Mouse (Mus musculus) megakaryocyte progenitor cell, adult 5-6 weeks (primary cell): ENCODE results near the gene Tnfsf13. TPM values are rescaled to one million over a fixed set of nuclear protein-coding genes. Genes with fewer than 3 reads are reported as not detected.

ENCODE experiments used
- ATAC-seq: replicated peaks from 2 replicates; pipeline ENCODE4 v1.8.0; 2016; ENCODE audit warnings: mild to moderate bottlenecking, moderate TSS enrichment, inconsistent platforms; ENCODE audit not compliant: poor library complexity
- total RNA-seq, 2 experiments: library from RNA; stranded (forward) in 1 of 2; stranded (reverse) in 1 of 2; fragments of 157-497, 149-512 nt in 1 of 2; fragments of 200-1000 nt in 1 of 2; gene quantifications; 2 replicates each; pipeline versions ENCODE4 v1.2.3 to v1.2.4; 2015 to 2017

Gene Tnfsf13
- total RNA-seq, 2 experiments from 2014 or later, result 28.5 to 53.7 TPM

DNA sequence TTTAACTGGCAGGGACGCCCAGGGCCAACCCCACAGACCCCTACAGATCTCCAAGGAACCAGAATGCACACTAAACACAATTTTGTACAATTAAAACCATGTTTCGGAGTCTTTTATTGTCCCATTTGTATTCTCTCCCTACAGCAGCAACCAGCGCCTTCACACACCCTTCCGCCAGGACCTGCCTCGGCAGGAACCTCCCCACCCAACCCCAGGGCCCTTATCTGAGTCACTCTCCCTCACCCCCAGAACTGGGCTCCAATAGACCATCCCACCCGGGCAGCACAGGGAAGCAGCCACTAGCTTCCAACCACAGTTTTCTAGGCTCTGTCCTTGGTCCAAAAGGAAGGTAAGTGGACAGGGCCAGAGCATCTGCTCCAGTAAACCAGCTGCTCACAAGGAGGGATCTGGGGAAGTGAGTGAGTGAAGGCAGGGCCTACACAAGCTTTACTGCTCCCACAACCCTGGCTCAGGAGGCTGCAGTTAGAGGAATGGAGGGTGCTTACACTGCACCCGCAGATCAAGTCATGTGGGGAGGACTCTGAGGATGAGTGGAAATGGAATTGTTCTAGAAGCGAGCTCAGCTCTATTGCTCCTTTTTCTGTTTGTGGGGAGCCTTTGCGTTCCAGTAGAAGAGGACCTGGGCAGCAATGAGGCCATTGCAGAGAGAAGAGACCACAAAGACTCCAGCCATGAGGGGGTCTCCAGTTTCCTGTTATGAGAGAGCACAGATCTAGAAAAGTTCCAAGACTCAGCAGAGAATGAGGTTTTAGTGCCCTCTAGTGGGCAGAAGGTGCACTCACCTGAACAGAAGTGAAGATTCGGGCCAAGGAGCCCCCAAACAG lies 28.7 kb downstream of the Tnfsf13 start:
- ATAC-seq, result peak; percentile 45; the same call in 1 of the 2 replicates

DNA sequence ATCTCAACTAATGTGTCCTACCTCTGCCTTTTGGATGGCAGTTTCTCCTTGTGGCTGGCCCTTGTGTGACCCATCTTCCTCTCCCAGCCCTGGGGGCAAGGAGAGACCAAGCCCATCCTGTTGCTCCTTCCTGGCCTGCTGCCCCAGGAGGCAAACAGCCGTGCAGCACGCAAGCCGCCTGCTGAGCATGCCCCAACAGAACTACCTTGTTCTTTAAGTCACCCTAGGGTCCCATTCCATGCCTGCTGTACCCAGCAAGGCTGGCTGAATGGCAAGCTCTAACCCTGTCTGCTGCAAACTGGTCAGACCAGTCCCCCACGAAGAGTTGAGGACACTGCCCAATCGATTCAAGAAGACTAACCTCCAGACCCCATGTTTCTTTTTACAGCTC lies 29.5 kb downstream of the Tnfsf13 start:
- no peak for ATAC-seq

DNA sequence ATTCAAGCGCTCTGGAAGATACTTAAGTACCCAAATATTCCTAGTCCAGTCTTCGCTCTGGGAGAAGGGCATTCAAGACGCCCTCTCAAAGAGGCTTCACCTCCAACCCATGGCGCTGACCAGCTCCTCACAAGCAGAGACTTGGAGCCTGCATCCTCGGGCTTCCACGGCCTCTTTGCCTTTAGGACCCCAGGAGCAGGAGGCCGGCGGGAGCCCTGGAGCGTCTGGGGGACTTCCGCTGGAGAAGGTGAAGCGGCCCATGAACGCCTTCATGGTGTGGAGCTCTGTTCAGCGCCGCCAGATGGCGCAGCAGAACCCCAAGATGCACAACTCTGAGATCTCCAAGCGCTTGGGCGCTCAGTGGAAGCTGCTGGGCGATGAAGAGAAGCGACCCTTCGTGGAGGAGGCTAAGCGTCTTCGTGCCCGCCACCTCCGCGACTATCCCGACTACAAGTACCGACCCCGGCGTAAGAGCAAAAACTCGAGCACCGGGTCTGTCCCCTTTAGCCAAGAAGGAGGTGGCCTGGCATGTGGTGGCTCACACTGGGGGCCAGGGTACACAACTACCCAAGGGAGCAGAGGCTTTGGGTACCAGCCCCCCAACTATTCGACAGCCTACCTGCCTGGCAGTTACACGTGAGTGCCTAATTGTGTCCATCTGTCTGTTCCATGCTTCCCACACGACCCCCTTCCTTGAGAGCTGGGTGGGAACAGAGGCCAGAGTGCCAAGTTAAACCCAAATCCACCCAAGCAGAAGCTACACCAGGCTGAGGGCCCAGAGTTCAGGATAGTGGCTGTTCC lies 30.1 kb downstream of the Tnfsf13 start, which contains the start of gene Sox15:
Gene Sox15 (plus strand): TSS at position 51 of the 801 bp plus-strand sequence.
- peak; percentile 63 for ATAC-seq

DNA sequence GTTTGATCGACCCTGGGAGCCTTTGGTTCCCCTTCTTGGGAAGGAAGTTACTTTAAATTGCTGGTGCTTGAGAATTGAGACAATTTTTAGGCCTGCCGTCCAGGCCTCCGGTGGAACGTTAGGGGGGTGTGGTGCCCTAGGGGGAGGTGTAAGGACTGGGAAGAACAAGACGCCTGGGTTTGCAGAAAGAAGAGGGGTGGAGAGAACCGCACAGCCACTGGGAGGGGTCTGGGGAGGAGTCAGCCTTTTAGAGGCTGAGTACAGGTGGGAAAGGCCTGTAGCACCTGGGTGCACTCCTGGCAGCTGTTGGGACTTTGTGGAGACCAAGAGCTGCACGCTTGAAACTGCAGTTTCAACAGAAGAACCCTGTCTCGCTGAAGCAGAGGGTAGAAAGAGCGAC lies 30.8 kb downstream of the Tnfsf13 start:
- no peak for ATAC-seq

DNA sequence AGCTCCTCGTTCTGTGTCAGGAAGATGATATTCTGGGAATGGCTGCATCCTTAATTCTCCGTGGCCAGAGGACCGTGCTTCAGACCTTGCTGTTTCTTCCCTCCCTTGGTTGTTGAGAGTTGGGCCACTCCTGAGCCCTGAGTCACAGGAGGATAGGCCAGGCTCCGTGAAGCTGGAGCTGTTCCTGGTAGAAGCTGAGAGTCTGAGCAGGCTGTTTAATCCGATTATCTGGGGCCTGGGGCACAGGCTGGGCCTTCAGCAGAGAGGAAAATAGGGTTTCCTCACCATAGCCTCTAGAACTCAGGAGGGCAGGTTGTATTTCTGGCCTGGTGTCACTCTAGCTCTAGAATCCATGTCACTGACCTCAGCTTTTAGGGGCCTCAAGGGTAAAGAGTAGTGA lies 32.2 kb downstream of the Tnfsf13 start:
- ATAC-seq, result no peak

DNA sequence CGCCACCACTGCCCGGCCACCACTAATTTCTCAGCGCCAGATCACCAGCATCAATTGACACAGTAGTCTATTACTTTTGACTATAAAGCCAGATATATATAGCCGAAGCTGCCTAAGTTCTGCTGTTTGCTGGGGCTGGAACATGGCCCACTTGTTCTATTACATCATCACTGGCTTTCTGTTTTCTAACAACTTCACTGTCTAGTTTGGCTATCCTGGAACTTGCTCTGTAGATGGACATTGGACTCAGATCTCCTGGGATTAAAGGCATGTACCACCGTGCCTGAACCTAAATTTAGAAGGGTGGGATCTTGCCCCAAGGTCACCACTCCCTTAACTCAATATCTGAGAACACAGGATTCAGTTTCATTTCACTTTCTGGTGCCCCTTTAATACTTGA lies 39.7 kb downstream of the Tnfsf13 start:
- no peak for ATAC-seq

DNA sequence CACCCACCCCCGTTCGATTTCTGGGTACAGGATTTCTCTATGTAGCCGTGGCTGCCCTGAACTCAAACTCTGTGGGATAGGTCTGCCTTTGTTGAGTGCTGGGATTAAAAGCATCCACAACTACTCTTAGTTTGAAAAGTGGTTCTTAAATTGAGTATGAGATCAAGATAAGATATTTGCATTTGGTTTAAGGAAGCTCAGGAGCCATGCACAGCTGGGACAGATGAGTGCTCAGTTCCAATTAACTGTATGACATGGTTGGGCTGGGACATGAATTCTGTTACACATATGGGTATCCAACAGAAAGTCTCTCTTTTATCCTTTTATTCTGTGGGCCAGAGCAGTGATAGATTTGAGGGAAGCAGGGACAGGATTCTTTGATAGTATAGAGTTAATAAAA lies 50.1 kb downstream of the Tnfsf13 start:
- no peak for ATAC-seq

DNA sequence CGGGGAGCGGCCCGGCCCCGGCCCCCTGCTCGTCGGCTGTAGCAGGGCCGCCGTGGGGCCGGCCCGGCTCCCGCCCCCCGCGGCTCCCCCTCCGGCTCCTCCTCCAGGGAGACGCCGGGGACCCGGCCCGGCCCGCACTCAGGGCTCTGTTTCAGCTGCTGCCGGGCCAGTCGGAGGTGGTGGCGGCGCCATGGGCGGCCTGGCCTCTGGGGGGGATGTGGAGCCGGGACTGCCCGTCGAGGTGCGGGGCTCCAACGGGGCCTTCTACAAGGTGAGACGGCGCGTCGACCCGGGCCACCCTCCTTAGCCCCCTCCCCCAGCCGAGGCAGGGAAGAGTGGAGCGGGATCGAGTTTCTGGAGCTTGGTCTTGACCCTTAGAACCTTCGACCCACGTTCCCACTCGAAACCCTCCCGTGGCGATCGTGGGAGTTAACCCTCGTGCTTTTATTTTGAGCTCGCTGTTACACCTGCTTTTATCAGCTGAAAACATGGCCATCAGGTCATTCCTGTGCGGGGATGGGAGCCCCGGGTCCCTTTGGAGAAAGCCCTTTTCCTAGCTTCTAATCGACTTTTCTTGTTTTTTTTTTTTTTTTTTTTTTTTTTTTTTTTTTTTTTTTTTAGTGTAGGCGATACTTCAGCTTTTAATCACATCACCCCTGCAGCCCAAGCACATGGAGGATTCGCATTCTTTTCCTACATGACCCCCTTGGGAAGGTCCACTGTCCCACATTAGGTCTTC lies 52.3 kb downstream of the Tnfsf13 start:
- ATAC-seq, result peak; percentile 5; the same call in 1 of the 2 replicates

Other genes starting within 250 kb of the Tnfsf13 start
Only the 30 nearest of the 35 such genes appear.
- gene Dnah2, start 136.7 kb downstream of the Tnfsf13 start, total RNA-seq (2015), result 0.07 TPM in 1 of 2 replicates, not detected in the other
- gene Dnah2, start 136.7 kb downstream of the Tnfsf13 start, total RNA-seq (2017), result under 0.01 TPM in 1 of 2 replicates, not detected in the other
- gene Efnb3, start 125.6 kb downstream of the Tnfsf13 start, total RNA-seq (2015), result 0.15 TPM in 1 of 2 replicates, not detected in the other
- gene Efnb3, start 125.6 kb downstream of the Tnfsf13 start, total RNA-seq (2017), result 0.24 and 0.33 TPM in 2 replicates
- 16.2 and 18.3 TPM in 2 replicates for gene Wrap53, start 105.5 kb downstream of the Tnfsf13 start, total RNA-seq (2015)
- gene Wrap53, start 105.5 kb downstream of the Tnfsf13 start, total RNA-seq (2017), result 6.2 and 6.9 TPM in 2 replicates
- 124 and 173 TPM in 2 replicates for gene Trp53, start 105.4 kb downstream of the Tnfsf13 start, total RNA-seq (2015)
- 65.1 and 65.6 TPM in 2 replicates for gene Trp53, start 105.4 kb downstream of the Tnfsf13 start, total RNA-seq (2017)
- gene Atp1b2, start 79.8 kb downstream of the Tnfsf13 start, total RNA-seq (2015), result 19.6 and 44.5 TPM in 2 replicates
- gene Atp1b2, start 79.8 kb downstream of the Tnfsf13 start, total RNA-seq (2017), result 2.0 and 4.0 TPM in 2 replicates
- not detected in 2 replicates for gene Shbg, start 67.9 kb downstream of the Tnfsf13 start, total RNA-seq (2015)
- not detected in 2 replicates for gene Shbg, start 67.9 kb downstream of the Tnfsf13 start, total RNA-seq (2017)
- not detected in 2 replicates for gene Sat2, start 63.8 kb downstream of the Tnfsf13 start, total RNA-seq (2015)
- gene Sat2, start 63.8 kb downstream of the Tnfsf13 start, total RNA-seq (2017), result 0.37 and 1.5 TPM in 2 replicates
- 27.3 and 43.5 TPM in 2 replicates for gene Fxr2, start 52.8 kb downstream of the Tnfsf13 start, total RNA-seq (2015)
- 35.5 and 41.5 TPM in 2 replicates for gene Fxr2, start 52.8 kb downstream of the Tnfsf13 start, total RNA-seq (2017)
- not detected in 2 replicates for gene Sox15, start 30.5 kb downstream of the Tnfsf13 start, total RNA-seq (2015)
- 0.95 TPM in 1 of 2 replicates, not detected in the other for gene Sox15, start 30.5 kb downstream of the Tnfsf13 start, total RNA-seq (2017)
- 28.6 and 37.5 TPM in 2 replicates for gene Mpdu1, start 23.1 kb downstream of the Tnfsf13 start, total RNA-seq (2015)
- 55.0 and 55.5 TPM in 2 replicates for gene Mpdu1, start 23.1 kb downstream of the Tnfsf13 start, total RNA-seq (2017)
- 33.1 and 39.3 TPM in 2 replicates for gene Cd68, start 19.6 kb downstream of the Tnfsf13 start, total RNA-seq (2015)
- gene Cd68, start 19.6 kb downstream of the Tnfsf13 start, total RNA-seq (2017), result 15.5 and 25.0 TPM in 2 replicates
- gene Eif4a1, start 13.4 kb downstream of the Tnfsf13 start, total RNA-seq (2015), result 1,029 and 1,055 TPM in 2 replicates
- gene Eif4a1, start 13.4 kb downstream of the Tnfsf13 start, total RNA-seq (2017), result 1,055 and 1,141 TPM in 2 replicates
- gene Senp3, start 3.7 kb downstream of the Tnfsf13 start, total RNA-seq (2015), result 140 and 145 TPM in 2 replicates
- 108 and 123 TPM in 2 replicates for gene Senp3, start 3.7 kb downstream of the Tnfsf13 start, total RNA-seq (2017)
- gene Tnfsf12, start 10.1 kb upstream of the Tnfsf13 start, total RNA-seq (2015), result 0.88 and 2.0 TPM in 2 replicates
- gene Tnfsf12, start 10.1 kb upstream of the Tnfsf13 start, total RNA-seq (2017), result 0.75 and 1.0 TPM in 2 replicates
- gene Tnfsfm13, start 10.3 kb upstream of the Tnfsf13 start, total RNA-seq (2015), result 7.5 and 9.4 TPM in 2 replicates
- 6.1 and 7.9 TPM in 2 replicates for gene Tnfsfm13, start 10.3 kb upstream of the Tnfsf13 start, total RNA-seq (2017)
- gene Polr2a, start 72.9 kb upstream of the Tnfsf13 start, total RNA-seq (2015), result 140 and 147 TPM in 2 replicates
- 21.0 and 34.4 TPM in 2 replicates for gene Polr2a, start 72.9 kb upstream of the Tnfsf13 start, total RNA-seq (2017)
- gene Slc35g3, start 76.2 kb upstream of the Tnfsf13 start, total RNA-seq (2015), result not detected in 2 replicates
- not detected in 2 replicates for gene Slc35g3, start 76.2 kb upstream of the Tnfsf13 start, total RNA-seq (2017)
- gene Zbtb4, start 80.1 kb upstream of the Tnfsf13 start, total RNA-seq (2015), result 1.3 and 1.5 TPM in 2 replicates
- gene Zbtb4, start 80.1 kb upstream of the Tnfsf13 start, total RNA-seq (2017), result 0.51 and 0.54 TPM in 2 replicates
- gene Chrnb1, start 110.2 kb upstream of the Tnfsf13 start, total RNA-seq (2015), result 0.24 and 1.6 TPM in 2 replicates
- gene Chrnb1, start 110.2 kb upstream of the Tnfsf13 start, total RNA-seq (2017), result 0.04 and 0.44 TPM in 2 replicates
- gene Fgf11, start 116.1 kb upstream of the Tnfsf13 start, total RNA-seq (2015), result 0.22 and 0.52 TPM in 2 replicates
- gene Fgf11, start 116.1 kb upstream of the Tnfsf13 start, total RNA-seq (2017), result 0.21 and 0.41 TPM in 2 replicates
- gene Tmem102, start 119.8 kb upstream of the Tnfsf13 start, total RNA-seq (2015), result not detected in 2 replicates
- gene Tmem102, start 119.8 kb upstream of the Tnfsf13 start, total RNA-seq (2017), result not detected in 2 replicates
- gene Gm39566, start 129.5 kb upstream of the Tnfsf13 start, total RNA-seq (2015), result not detected in 2 replicates
- not detected in 2 replicates for gene Gm39566, start 129.5 kb upstream of the Tnfsf13 start, total RNA-seq (2017)
- not detected in 2 replicates for gene Spem2, start 132.7 kb upstream of the Tnfsf13 start, total RNA-seq (2015)
- not detected in 2 replicates for gene Spem2, start 132.7 kb upstream of the Tnfsf13 start, total RNA-seq (2017)
- not detected in 2 replicates for gene Spem1, start 136.4 kb upstream of the Tnfsf13 start, total RNA-seq (2015)
- gene Spem1, start 136.4 kb upstream of the Tnfsf13 start, total RNA-seq (2017), result 0.79 TPM in 1 of 2 replicates, not detected in the other
- 8.4 and 10.8 TPM in 2 replicates for gene Nlgn2, start 152.0 kb upstream of the Tnfsf13 start, total RNA-seq (2015)
- gene Nlgn2, start 152.0 kb upstream of the Tnfsf13 start, total RNA-seq (2017), result 3.5 and 6.2 TPM in 2 replicates
- gene Tmem256, start 152.7 kb upstream of the Tnfsf13 start, total RNA-seq (2015), result 240 and 307 TPM in 2 replicates
- 174 and 238 TPM in 2 replicates for gene Tmem256, start 152.7 kb upstream of the Tnfsf13 start, total RNA-seq (2017)
- gene Plscr3, start 160.6 kb upstream of the Tnfsf13 start, total RNA-seq (2015), result 60.6 and 62.2 TPM in 2 replicates
- 29.1 and 32.9 TPM in 2 replicates for gene Plscr3, start 160.6 kb upstream of the Tnfsf13 start, total RNA-seq (2017)
- 0.32 TPM in 1 of 2 replicates, not detected in the other for gene Tnk1, start 172.9 kb upstream of the Tnfsf13 start, total RNA-seq (2015)
- gene Tnk1, start 172.9 kb upstream of the Tnfsf13 start, total RNA-seq (2017), result 0.54 TPM in 1 of 2 replicates, not detected in the other
- gene Tmem95, start 192.2 kb upstream of the Tnfsf13 start, total RNA-seq (2015), result not detected in 2 replicates
- not detected in 2 replicates for gene Tmem95, start 192.2 kb upstream of the Tnfsf13 start, total RNA-seq (2017)
- gene Kctd11, start 195.6 kb upstream of the Tnfsf13 start, total RNA-seq (2015), result 1.1 and 2.3 TPM in 2 replicates
- gene Kctd11, start 195.6 kb upstream of the Tnfsf13 start, total RNA-seq (2017), result 0.88 and 1.9 TPM in 2 replicates